Mouse (Mus musculus) heart, postnatal 0 days (tissue): ENCODE measurements at regions not wholly inside any gene's neighbourhood (a gene's known extent, or its start where the extent isn't known, plus 50 kb on each side); places are given as distances from the start of the nearest gene placed in this dataset.

Experiments used
- CTCF ChIP-seq: IDR thresholded peaks from 2 replicates; pipeline ENCODE4 v1.5.1; 2016; ENCODE audit warnings: antibody characterized with exemption, control low read depth, low read depth
- EP300 ChIP-seq: IDR thresholded peaks from 2 replicates; pipeline ENCODE4 v1.6.1; 2016; ENCODE audit warnings: antibody characterized with exemption, low read depth

DNA sequence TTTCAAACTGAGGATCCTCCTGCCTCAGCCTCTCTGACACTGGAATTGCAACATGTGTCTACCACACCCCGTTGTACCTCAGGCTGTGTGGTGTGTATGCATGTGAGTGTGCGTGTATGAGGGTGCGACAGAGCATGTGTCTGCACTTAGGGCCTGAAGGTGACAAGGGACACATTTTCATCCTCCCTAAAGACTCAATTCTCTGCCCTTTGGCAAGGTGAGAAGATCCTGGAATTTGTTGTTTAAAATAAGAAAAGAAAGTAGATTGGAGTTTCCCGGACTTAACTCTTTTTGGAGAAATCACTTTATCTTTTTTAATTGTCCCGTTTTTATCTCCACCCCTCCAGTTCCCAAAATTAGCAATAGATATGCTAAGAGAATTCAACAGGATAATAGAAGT lies 85.6 kb upstream of the Tbx3 start:
- TF ChIP-seq CTCF = no peak
- no peak for TF ChIP-seq EP300
